Mouse (Mus musculus): Measurements from ENCODE around the gene Ptprg.
"Not testable (repeated sequence)": the region's sequence is repeated elsewhere in the genome, so short reads cannot be mapped to it uniquely, and the experiment has no call there.

Ptprg gene

DNA sequence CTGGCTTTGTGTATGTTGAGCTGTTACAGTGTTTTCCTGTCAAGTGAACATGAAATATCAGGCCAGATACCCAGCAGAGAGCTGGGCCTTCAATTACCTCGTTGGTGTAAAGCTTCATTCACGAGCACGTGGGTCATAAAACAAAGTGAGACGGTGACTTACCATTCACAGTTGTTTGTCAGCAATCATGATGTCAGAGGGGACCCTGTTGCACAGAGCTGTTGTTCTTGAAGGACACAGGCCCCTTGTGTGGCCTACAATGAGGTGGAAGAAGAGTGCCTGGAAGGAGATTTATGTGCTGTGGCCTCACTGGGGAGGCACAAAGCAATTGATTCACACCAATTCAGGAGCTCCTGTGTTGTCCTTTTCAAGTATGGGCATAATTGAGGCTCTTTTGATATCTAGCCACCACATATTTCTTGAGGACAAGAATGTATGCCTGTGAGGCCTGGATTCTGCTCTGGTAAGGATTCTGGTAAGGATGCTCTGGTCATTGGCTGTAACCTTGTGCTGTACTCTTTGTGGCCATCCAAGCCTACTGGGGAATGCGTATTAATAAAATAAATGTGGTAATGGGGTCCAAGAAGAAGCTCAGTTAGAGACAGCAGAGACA is 503.7 kb downstream of the Ptprg start:
- DNase-seq (ENCODE audit: low spot score): no peak

DNA sequence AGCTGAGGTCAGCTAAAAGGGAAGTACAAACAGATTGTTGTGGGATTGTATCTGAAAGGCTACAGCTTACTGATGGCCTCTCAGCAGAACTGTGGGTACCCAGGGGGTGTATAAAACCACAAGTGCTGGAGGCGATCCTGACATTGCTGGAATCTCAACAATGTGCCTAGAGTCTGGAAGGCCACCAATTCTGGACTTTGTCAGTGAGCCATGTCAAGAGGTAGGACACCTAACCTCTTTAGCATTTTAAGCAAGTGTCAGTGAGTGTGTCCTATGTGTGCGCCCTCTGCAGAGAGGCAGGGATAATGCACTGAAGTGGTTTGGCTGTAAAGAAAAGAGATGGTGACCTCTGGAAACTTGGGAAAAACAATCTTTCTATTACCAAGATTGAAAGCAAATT is 504.5 kb downstream of the Ptprg start:
- DNase-seq (ENCODE audit: low spot score): no peak

DNA sequence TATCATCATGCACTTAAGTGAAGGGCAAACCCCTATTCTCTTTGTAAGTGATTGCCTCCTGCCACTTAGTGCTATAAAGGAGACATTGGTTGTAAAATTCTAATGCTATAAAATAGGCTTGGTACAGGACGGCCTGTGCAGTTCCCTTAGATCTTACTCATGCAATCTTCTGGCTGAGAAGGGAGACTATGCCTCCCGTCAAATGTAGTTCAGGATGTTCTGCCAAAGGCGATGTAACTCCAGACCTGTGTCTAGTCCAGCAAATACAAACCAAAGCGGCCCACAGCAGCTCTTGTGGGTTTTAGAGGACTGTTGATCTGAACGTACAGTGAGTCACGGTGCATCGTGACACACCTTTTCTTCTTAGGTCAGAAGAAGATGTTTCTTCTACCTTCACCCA is 505.8 kb downstream of the Ptprg start:
- DNase-seq (ENCODE audit: low spot score): no peak

DNA sequence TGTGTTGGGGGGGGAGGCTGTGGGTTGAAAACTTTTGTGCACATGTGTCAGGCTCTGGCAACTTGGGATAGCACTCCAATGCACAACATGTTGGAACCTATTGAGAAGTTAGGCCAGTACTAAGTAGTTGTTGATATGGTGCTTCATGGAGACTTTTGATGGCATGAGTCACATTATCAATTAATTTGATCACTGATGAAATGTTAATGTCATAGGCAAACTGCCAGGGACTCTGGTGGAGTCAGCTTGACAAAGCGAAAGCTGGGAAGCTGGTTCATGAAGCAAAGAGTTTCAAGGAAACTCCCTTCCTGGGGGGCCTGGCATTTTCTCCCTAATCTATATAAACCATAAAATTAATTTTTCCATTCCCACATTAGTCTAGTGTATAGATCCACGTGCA is 508.0 kb downstream of the Ptprg start:
- not testable (repeated sequence) for DNase-seq (ENCODE audit: low spot score)

DNA sequence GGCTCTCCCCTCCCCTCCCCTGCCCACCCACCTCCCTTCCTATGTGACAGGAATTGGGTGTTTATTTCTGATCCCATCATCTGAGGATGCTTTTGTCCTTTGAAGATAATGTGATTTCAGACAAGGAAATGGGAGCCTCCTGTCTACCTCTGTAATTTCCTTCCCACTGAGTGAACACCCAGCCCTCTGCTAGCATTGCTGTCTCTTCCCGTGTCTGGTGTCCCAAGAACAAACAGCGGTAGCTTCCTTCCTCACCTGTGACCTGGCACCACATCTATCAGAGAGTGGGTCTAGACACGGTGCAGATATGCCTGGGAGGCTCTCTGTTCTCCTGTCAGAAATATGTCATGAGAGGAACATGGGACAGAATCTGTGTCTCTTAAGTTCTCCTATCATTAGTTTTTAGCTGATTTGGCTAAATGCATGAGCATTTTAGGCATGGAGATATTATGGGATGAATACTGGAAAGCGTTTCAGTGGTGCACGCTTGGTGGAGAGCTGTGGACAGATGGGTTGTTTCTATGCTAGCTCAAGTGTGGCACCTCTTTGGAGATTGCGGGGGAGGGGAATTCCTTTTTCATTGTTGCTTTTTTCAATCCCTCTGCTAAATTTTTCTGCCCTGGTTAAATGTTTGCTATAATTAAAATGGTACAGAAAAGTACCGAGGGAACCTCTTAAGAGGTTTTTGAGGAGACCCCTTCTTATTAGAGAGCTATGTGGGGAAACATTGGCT is 509.5 kb downstream of the Ptprg start:
- DNase-seq (ENCODE audit: low spot score): no peak

DNA sequence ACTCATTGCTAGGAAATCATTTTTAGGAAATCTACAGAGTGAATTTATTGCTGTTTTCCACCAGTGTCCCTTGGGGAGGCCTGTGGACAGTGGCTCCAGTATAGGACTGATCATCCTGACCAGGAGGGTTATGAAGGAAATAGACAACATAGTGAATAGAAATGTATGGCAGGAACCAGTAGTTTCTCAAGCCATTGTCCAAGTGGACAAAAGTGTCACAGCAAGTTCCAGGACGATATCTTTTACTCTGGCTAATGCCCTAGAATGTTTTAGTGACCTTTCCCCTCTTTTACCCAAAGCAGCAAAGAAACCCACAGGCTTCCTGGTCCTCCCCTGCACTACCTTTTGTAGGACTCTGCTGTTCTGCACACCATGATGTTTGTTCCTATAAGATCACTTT is 511.7 kb downstream of the Ptprg start:
- no peak for DNase-seq (ENCODE audit: low spot score)

DNA sequence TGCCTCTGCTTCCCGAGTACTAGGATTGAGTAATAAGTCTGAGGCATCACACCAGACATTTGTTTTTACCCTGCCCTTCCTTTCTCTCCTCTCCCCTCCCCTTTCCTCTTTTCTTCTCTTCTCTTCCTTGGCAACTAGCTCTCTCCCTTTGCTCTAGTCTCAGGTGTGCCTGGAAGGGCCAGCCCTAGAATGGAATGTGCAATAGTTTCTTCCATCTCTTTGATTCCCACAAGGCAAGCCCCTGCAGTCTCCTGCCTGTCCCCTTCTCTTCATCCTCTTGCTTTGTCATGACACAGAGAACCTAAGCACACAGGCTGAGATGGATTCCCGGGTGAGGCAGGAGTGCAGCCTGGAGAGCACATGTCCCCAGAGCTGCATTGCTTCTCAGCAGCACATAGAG is 512.4 kb downstream of the Ptprg start:
- DNase-seq (ENCODE audit: low spot score): no peak

DNA sequence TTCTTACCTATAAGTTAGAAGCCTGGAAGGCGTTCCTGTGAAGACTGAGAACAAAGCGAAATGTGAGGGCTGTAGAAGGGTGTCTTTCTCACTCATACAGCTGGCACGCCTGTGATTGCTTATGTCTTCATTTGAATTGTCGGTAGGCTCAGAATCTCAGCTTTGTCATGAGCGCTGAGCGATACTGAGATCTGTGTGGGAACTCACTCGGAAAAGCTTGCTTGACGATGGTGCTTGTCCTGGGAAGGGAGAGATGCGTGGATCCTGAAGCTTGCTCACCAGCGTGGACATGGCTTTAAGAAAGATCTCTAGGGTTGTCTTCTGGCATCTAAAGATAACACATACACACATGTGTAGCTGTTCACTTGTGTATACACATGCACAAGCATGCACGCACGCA is 516.4 kb downstream of the Ptprg start:
- no peak for DNase-seq (ENCODE audit: low spot score)

DNA sequence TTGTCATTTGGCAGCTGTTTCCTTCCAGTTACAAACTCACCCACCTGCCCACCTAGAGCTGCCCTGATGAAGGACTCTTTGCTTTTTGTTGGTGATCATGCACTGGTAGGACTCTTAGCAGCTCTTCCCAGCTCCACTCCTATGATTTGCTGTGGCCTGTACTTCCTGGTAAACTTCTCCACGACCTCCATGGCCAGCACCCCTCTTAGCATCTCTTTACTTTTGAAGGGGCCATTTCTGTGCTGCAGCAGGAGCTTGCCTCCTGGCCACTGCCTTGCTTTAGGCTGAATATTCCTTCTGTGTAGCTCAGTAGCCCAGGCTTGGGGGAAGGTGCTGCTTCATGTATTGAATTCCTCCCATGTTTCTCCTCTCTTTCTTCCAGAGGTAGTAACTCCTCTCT is 517.0 kb downstream of the Ptprg start:
- no peak for DNase-seq (ENCODE audit: low spot score)

GRCm38 (mm10) chr14:12070856-12071465 is 517.6 kb downstream of the Ptprg start:
- no peak for DNase-seq (ENCODE audit: low spot score)

DNA sequence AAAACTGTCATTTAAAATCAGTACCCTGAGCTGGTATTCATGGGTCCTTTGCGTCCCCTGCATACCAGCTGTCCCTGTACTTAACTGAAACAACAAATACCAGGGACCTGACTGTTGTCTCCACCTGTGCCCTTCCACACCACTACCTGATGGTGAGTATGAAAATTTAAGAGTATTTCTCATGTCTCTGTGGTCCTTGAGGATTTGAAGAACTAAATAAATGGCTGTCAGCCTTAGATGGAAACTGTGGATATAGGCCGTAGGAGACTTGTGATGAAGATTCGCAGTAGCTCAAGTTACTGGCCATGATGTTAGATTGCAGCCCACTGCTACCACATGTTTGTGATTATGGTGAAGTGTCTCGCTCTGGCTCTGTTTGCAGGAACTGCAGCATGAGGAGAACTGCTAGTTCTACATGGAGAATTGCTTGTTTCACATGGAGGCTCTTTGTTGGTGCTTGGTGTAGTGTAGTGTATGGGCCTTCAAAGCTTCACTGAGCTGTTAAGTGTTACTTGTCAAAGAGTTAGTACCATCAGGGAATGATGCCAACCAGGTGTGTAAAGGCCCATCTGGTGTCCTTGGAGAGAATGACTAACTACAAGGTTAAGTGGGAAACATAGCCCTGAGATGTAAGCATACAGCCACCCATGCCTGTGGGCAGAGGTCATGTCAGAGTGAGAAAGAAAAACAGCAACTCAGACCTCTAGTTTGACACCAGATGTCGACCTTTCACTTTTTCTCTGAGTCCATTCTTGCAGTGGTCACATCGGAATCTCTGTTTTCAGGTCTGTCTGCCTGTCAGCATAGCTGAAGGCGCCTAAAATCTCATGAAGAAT is 518.9 kb downstream of the Ptprg start:
- no peak for DNase-seq (ENCODE audit: low spot score)

DNA sequence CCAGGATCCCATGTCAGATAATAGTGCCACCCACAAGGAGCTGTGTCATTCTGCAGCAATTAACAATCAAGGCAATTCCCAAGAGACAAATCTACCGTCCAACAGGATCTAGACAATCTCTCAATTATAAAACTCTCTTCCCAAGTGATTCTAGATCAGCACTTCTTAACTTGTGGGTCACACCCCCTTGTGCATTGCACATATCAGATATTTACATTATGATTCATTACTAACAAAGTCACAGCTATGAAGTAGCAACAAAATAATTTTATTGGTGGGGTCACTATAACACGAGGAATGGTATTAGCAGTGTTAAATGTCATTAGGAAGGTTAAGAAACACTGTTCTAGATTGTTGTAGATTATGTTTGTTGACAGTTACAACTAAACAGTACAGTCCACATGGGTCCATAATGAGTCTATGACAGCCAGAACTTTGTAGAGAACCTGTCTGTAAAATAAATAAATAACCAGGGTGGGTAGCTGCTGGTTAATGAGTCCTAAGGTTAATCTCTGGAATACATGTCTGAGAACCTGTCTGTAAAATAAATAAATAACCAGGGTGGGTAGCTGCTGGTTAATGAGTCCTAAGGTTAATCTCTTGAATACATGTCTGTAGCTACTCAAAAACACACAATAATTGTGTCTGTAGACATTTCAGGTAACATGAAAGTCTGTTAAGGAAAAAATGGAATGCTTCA is 520.2 kb downstream of the Ptprg start:
- DNase-seq (ENCODE audit: low spot score): no peak

DNA sequence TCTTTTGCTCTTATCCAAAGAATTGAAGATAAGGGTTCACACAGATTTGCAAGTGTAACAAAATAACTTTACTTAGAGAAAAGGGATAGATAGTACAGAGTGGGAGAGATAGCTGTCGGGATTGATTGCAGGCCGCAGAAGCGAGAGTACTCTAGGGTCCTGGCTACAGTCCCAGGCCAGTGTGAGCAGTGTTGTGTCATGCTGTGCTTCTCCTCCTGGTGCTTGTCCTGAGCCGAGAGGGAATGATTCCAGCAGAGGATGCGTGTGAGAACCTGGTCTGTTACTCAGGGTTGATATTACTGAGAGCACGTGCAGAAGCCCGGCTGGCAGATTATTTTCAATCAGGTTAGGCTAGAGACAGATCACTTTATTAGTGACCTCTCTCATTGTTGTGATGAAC is 523.9 kb downstream of the Ptprg start:
- DNase-seq (ENCODE audit: low spot score): peak; percentile 22

DNA sequence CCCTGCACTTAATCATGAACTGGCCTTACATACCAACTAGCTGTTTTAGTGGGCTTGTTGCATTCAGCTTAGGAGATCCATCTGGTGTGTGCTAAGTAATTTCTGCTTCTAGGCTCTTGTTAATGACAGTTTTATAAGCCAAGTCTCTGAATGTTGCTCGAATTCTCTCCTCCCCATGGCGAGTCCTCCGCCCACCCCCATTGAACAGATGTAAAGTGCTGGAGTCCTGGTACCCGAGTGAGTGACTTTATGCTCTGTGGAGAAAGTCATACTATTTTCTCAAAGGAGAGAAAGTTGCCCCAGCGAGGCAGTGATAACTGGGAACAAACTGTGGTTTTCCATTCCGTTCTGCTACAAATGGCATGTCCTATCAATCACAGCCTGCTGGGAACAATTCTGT is 525.9 kb downstream of the Ptprg start:
- DNase-seq (ENCODE audit: low spot score): no peak

DNA sequence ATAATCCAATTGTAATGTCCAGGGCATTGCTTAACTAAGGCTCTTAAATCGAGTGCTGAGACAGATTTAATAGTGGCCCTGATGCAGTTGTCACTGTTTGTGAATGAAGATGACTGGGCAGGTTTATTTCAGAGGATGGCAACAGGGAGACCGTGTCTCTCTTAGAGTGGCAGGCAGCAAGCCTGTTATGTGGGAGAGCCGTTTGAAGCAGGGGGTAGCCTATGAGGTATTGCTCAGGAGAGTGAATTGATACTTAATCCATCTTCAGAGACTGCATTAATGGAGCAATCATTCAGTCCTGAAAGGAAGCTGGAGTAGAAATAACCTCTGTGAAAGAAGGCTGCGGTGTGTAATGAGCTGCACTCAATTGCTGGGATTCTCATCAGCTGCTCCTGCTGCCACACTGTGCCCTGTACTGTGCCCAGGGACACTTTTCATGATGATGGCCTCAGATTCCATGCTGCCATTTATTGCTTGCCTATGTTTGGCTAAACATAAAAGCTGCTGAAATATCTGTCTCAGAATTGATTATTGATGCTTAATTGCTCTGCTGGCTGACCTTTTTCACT is 526.6 kb downstream of the Ptprg start:
- DNase-seq (ENCODE audit: low spot score): no peak

- DNase-seq (ENCODE audit: low spot score): no peak
These were observed 529.0 kb downstream of the Ptprg start for GRCm38 (mm10) chr14:12082131-12082921.

DNA sequence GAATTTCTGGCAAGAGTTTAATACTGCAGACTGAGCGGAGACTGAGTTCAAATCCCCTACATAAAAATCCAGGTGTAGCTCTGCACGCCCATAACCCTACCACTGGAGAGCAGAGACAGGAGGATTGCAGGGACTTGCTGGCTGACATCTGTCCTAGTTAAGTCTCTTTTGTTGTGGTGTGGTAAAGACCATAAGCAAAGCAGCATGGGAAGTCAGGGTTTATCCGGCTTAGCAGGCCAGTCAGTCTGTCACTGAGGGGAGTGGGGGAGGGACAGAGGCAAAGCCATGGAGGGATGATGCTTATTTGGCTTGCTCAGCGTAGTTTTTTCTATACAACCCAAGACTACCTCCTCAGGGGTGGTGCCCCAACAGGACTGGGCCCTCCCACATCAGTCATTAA is 530.7 kb downstream of the Ptprg start:
- no peak for DNase-seq (ENCODE audit: low spot score)

DNA sequence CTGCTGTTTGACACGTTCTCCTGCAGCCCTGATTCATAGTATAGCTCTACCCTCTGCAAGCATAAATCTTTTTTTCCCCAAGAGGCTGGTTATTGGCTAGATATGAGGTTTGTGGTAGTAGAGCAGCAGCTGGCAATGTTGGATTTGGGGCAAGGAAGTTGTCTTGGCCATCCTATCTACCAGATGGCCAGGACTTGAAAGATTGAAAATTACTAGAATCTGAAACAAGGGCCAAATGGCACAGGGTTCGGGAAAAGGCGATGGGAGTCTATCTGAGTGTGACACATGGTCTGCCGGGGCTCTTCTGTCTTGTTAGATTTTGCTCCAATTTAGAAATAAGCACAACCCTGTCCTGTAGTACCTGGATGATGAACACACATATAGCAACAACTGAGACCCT is 531.7 kb downstream of the Ptprg start:
- no peak for DNase-seq (ENCODE audit: low spot score)

- no peak for DNase-seq (ENCODE audit: low spot score)
These were observed 532.8 kb downstream of the Ptprg start for GRCm38 (mm10) chr14:12086167-12086566.

- DNase-seq (ENCODE audit: low spot score): no peak
These were observed 536.6 kb downstream of the Ptprg start for GRCm38 (mm10) chr14:12089954-12090353.

- DNase-seq (ENCODE audit: low spot score): no peak
These were observed 538.4 kb downstream of the Ptprg start for GRCm38 (mm10) chr14:12091730-12092129.
